In genomic region chr13:94838756-94839337, GRCm38 (mm10) we compare ENCODE assay signal across 16 mouse cellular contexts. TPM values are rescaled to one million over a fixed set of nuclear protein-coding genes. Genes with fewer than 3 reads are reported as not detected.
DNase-seq lines count a peak whose midpoint lies in the region; ATAC-seq lines count a peak whose summit lies in the region.
"Had no signal": no experiment of that assay in that cellular context is flagged by ENCODE, and none has a peak within 500 bp of the region (broad histone marks: within the 10 kb centered on the region; RNA-seq: fewer than 3 reads in every experiment).

No protein-coding gene starts in this region.

- no peaks in the 10 kb centered on the region for H3K27me3 ChIP-seq in forebrain, embryonic 13.5 days
- H3K27me3 ChIP-seq in forebrain, embryonic 10.5 days (ENCODE audit: poor library complexity, severe bottlenecking) = no peaks in the 10 kb centered on the region
- H3K27me3 ChIP-seq in midbrain, embryonic 15.5 days (replicated peaks) = no peaks in the 10 kb centered on the region
- H3K27me3 ChIP-seq: heart, embryonic 15.5 days; limb, embryonic 13.5 days had no signal

- intact Hi-C loops in left cerebral cortex, postnatal 4 days (cut with DNase I) = no loop called here
- intact Hi-C loops in left cerebral cortex, postnatal 10 days (cut with DNase I) = no loop called here

- DNase-seq in forebrain, embryonic 10.5 days (ENCODE audit: extremely low spot score, low spot score) = no peak
- peak; percentile 12 for DNase-seq in left cerebral cortex, postnatal 4 days
- no peak for DNase-seq in left cerebral cortex, postnatal 10 days (ENCODE audit: extremely low spot score in 1 of 2, low spot score in 2 of 2)
- DNase-seq in brain, adult 2 months (ENCODE audit: low read depth, low spot score) = peak; percentile 51
- no peak for DNase-seq in adrenal gland, adult 8-10 months
- DNase-seq in testis, postnatal 10 days (ENCODE audit: low spot score) = no peak
- DNase-seq: adrenal gland, adult 2 months; cerebellum, adult 11 months; kidney, adult 2 months had no signal

- H3K36me3 ChIP-seq in forebrain, embryonic 13.5 days (ENCODE audit: poor library complexity, severe bottlenecking) = peaks cover 23% of the 10 kb centered on the region
- H3K36me3 ChIP-seq in forebrain, embryonic 10.5 days (replicated peaks) = peaks cover 65% of the 10 kb centered on the region
- H3K36me3 ChIP-seq in midbrain, embryonic 15.5 days (replicated peaks) = 0 out of 2 replicates have a peak, but pooled peaks cover 7% of the 10 kb centered on the region

- H3K27ac ChIP-seq in forebrain, embryonic 13.5 days = no peak overlapping the region
- no peak overlapping the region for H3K27ac ChIP-seq in forebrain, embryonic 10.5 days
- no peak overlapping the region for H3K27ac ChIP-seq in midbrain, embryonic 15.5 days
- H3K27ac ChIP-seq: heart, embryonic 15.5 days; limb, embryonic 13.5 days had no signal

- no peak overlapping the region for H3K4me2 ChIP-seq in forebrain, embryonic 13.5 days
- H3K4me2 ChIP-seq in midbrain, embryonic 15.5 days = no peak overlapping the region
- H3K4me2 ChIP-seq: heart, embryonic 15.5 days; limb, embryonic 13.5 days had no signal

- H3K9me3 ChIP-seq in forebrain, embryonic 13.5 days (replicated peaks) = no peaks in the 10 kb centered on the region
- H3K9me3 ChIP-seq in forebrain, embryonic 10.5 days = no peaks in the 10 kb centered on the region
- H3K9me3 ChIP-seq in midbrain, embryonic 15.5 days = no peaks in the 10 kb centered on the region
- H3K9me3 ChIP-seq: heart, embryonic 15.5 days; limb, embryonic 13.5 days had no signal

- ATAC-seq in forebrain, embryonic 13.5 days = peak; percentile 87
- ATAC-seq in midbrain, embryonic 15.5 days (replicated peaks) = peak; percentile 82; the same call in 1 of the 2 replicates
- ATAC-seq: lung, postnatal 0 days had no signal

- H3K4me1 ChIP-seq in forebrain, embryonic 13.5 days = peaks cover 16% of the 10 kb centered on the region
- H3K4me1 ChIP-seq in forebrain, embryonic 10.5 days = peaks cover 4% of the 10 kb centered on the region; the same call in 1 of the 2 replicates
- H3K4me1 ChIP-seq in midbrain, embryonic 15.5 days = no peaks in the 10 kb centered on the region

- no peak overlapping the region for H3K9ac ChIP-seq in forebrain, embryonic 13.5 days
- H3K9ac ChIP-seq in midbrain, embryonic 15.5 days = no peak overlapping the region
- H3K9ac ChIP-seq: heart, embryonic 15.5 days; limb, embryonic 13.5 days had no signal

- no peak overlapping the region for H3K4me3 ChIP-seq in forebrain, embryonic 13.5 days
- no peak overlapping the region for H3K4me3 ChIP-seq in forebrain, embryonic 10.5 days
- H3K4me3 ChIP-seq in midbrain, embryonic 15.5 days = no peak overlapping the region
- H3K4me3 ChIP-seq: heart, embryonic 15.5 days; limb, embryonic 13.5 days had no signal

- 70% methylated on average over 8 of the region's 8 CpGs for WGBS in forebrain, embryonic 13.5 days
- WGBS in forebrain, embryonic 10.5 days = 92% methylated on average over 8 of the region's 8 CpGs
- WGBS in midbrain, embryonic 15.5 days = 76% methylated on average over 8 of the region's 8 CpGs

RNA-seq across cellular contexts. Expression of gene Otp, which starts 36.6 kb away (rescaled TPM):
- 3.7 and 10.3 TPM in 2 replicates for polyA plus RNA-seq in forebrain, embryonic 13.5 days (2015; fragmentation: Nextera tagmentation; extraction: Ambion mirVana)
- 0.55 and 1.6 TPM in 2 replicates for polyA plus RNA-seq in forebrain, embryonic 10.5 days (2016; fragmentation: Nextera tagmentation; extraction: Ambion mirVana)
- 1 to 10 TPM in 1 of 2 experiments, under 1 TPM in 1; 0.14 to 1.4 TPM for total RNA-seq in left cerebral cortex, postnatal 4 days (2021)
- under 1 TPM; 0.17 to 0.20 TPM for total RNA-seq in left cerebral cortex, postnatal 10 days (2021)
- 2.3 and 4.7 TPM in 2 replicates for polyA plus RNA-seq in midbrain, embryonic 15.5 days (2015; fragmentation: Nextera tagmentation; extraction: Ambion mirVana)
- total RNA-seq in adrenal gland, adult 8-10 months (2022) = not detected
- total RNA-seq: adrenal gland, adult 2 months; gastrocnemius, adult 18-20 months had no signal
- polyA plus RNA-seq: adrenal gland, adult 2 months; heart, embryonic 15.5 days; kidney, adult 2 months; limb, embryonic 13.5 days; lung, postnatal 0 days; testis, adult 2 months had no signal

RNA-seq across cellular contexts. Expression of gene Tbca, which starts 50.1 kb away (rescaled TPM):
- 280 and 307 TPM in 2 replicates for polyA plus RNA-seq in forebrain, embryonic 13.5 days (2015; fragmentation: Nextera tagmentation; extraction: Ambion mirVana)
- 268 and 270 TPM in 2 replicates for polyA plus RNA-seq in forebrain, embryonic 10.5 days (2016; fragmentation: Nextera tagmentation; extraction: Ambion mirVana)
- total RNA-seq in left cerebral cortex, postnatal 4 days (2021) = 100 to 1,000 TPM; 283 to 330 TPM
- 100 to 1,000 TPM; 206 to 207 TPM for total RNA-seq in left cerebral cortex, postnatal 10 days (2021)
- 240 and 260 TPM in 2 replicates for polyA plus RNA-seq in midbrain, embryonic 15.5 days (2015; fragmentation: Nextera tagmentation; extraction: Ambion mirVana)
- 100 to 1,000 TPM; 179 to 222 (median 189) TPM for total RNA-seq in adrenal gland, adult 8-10 months (2022)

Comparison
In these comparisons a context has a peak if more than half of its experiments do, and no peak if none do; other contexts are left out.
1. DNase-seq: peak in left cerebral cortex, postnatal 4 days (single experiment) and brain, adult 2 months (single experiment); none in forebrain, embryonic 10.5 days (single experiment), left cerebral cortex, postnatal 10 days (0 of 2), adrenal gland, adult 8-10 months (single experiment) and testis, postnatal 10 days (single experiment).